Mouse (Mus musculus): ENCODE results near the gene Csn1s2b. TPM values are rescaled to one million over a fixed set of nuclear protein-coding genes. Genes with fewer than 3 reads are reported as not detected.

Gene Csn1s2b
- polyA plus RNA-seq, 1 experiment from 2014 or later = not detected

GRCm38 (mm10) chr5:87855136-87855716 lies 47.3 kb downstream of the Csn1s2b start:
- no peak for TF ChIP-seq CTCF (IDR thresholded peaks at IDR 0.05; ENCODE audit: low read depth)
- Histone ChIP-seq H3K36me3 (ENCODE audit: insufficient read depth) (no peaks in the 10 kb centered on the region), H3K27ac (ENCODE audit: low read depth) (no peak overlapping the region), H3K4me2 (no peak overlapping the region), H3K9ac (no peak overlapping the region), H3K9me3 (ENCODE audit: low read depth, low read length) (no peaks in the 10 kb centered on the region), H3K4me3 (ENCODE audit: low read depth, low read length) (no peak overlapping the region), H3K4me1 (ENCODE audit: insufficient read depth) (no peaks in the 10 kb centered on the region), H3K27me3 (ENCODE audit: insufficient read depth, low read length) (no peaks in the 10 kb centered on the region)
- WGBS = 77% methylated on average over 3 of the region's 3 CpGs
- ATAC-seq (ENCODE audit: insufficient read depth) (no peak), DNase-seq (no peak)

- Histone ChIP-seq H3K9ac (no peak overlapping the region), H3K27ac (ENCODE audit: low read depth) (no peak overlapping the region), H3K27me3 (ENCODE audit: insufficient read depth, low read length) (no peaks in the 10 kb centered on the region), H3K4me3 (ENCODE audit: low read depth, low read length) (no peak overlapping the region), H3K36me3 (ENCODE audit: insufficient read depth) (no peaks in the 10 kb centered on the region), H3K9me3 (ENCODE audit: low read depth, low read length) (no peaks in the 10 kb centered on the region), H3K4me1 (ENCODE audit: insufficient read depth) (no peaks in the 10 kb centered on the region), H3K4me2 (no peak overlapping the region)
- DNase-seq = no peak
- ATAC-seq (ENCODE audit: insufficient read depth) = no peak
- 70% methylated on average over 2 of the region's 2 CpGs for WGBS
- TF ChIP-seq CTCF (IDR thresholded peaks at IDR 0.05; ENCODE audit: low read depth) = no peak
Observed at GRCm38 (mm10) chr5:87870084-87870483, 62.2 kb downstream of the Csn1s2b start.

- no peaks in the 10 kb centered on the region for H3K9me3 ChIP-seq (ENCODE audit: low read depth, low read length)
- ATAC-seq (ENCODE audit: insufficient read depth) (no peak), DNase-seq (no peak)
- H3K27ac ChIP-seq (ENCODE audit: low read depth) = no peak overlapping the region
- H3K27me3 ChIP-seq (ENCODE audit: insufficient read depth, low read length) = no peaks in the 10 kb centered on the region
- no peak overlapping the region for H3K9ac ChIP-seq
- no peaks in the 10 kb centered on the region for H3K36me3 ChIP-seq (ENCODE audit: insufficient read depth)
- H3K4me1 ChIP-seq (ENCODE audit: insufficient read depth) = no peaks in the 10 kb centered on the region
- WGBS = 35% methylated on average over 4 of the region's 4 CpGs
- TF ChIP-seq CTCF (IDR thresholded peaks at IDR 0.05; ENCODE audit: low read depth) = no peak
- no peak overlapping the region for H3K4me3 ChIP-seq (ENCODE audit: low read depth, low read length)
- no peak overlapping the region for H3K4me2 ChIP-seq
Observed at GRCm38 (mm10) chr5:87871423-87871822, 63.5 kb downstream of the Csn1s2b start.

Other genes starting within 250 kb of the Csn1s2b start
- gene Sult1d1, start 239.1 kb upstream of the Csn1s2b start, polyA plus RNA-seq (2014; fragmentation: Nextera tagmentation; extraction: Ambion mirVana) = not detected in 2 replicates
- not detected in 2 replicates for gene Sult1e1, start 216.5 kb upstream of the Csn1s2b start, polyA plus RNA-seq (2014; fragmentation: Nextera tagmentation; extraction: Ambion mirVana)
- gene Csn1s1, start 141.9 kb upstream of the Csn1s2b start, polyA plus RNA-seq (2014; fragmentation: Nextera tagmentation; extraction: Ambion mirVana) = not detected in 2 replicates
- gene Csn2, start 108.5 kb upstream of the Csn1s2b start, polyA plus RNA-seq (2014; fragmentation: Nextera tagmentation; extraction: Ambion mirVana) = not detected in 2 replicates
- gene Csn1s2a, start 33.5 kb upstream of the Csn1s2b start, polyA plus RNA-seq (2014; fragmentation: Nextera tagmentation; extraction: Ambion mirVana) = not detected in 2 replicates
- gene Prr27, start 17.6 kb downstream of the Csn1s2b start, polyA plus RNA-seq (2014; fragmentation: Nextera tagmentation; extraction: Ambion mirVana) = not detected in 2 replicates
- not detected in 2 replicates for gene Odam, start 76.9 kb downstream of the Csn1s2b start, polyA plus RNA-seq (2014; fragmentation: Nextera tagmentation; extraction: Ambion mirVana)
- not detected in 2 replicates for gene Csn3, start 117.5 kb downstream of the Csn1s2b start, polyA plus RNA-seq (2014; fragmentation: Nextera tagmentation; extraction: Ambion mirVana)
- gene 2310003L06Rik, start 161.4 kb downstream of the Csn1s2b start, polyA plus RNA-seq (2014; fragmentation: Nextera tagmentation; extraction: Ambion mirVana) = not detected in 2 replicates
- gene Gm28434, start 161.4 kb downstream of the Csn1s2b start, polyA plus RNA-seq (2014; fragmentation: Nextera tagmentation; extraction: Ambion mirVana) = not detected in 2 replicates
- not detected in 2 replicates for gene Cabs1, start 171.4 kb downstream of the Csn1s2b start, polyA plus RNA-seq (2014; fragmentation: Nextera tagmentation; extraction: Ambion mirVana)
- gene Smr3a, start 194.5 kb downstream of the Csn1s2b start, polyA plus RNA-seq (2014; fragmentation: Nextera tagmentation; extraction: Ambion mirVana) = not detected in 2 replicates